Mouse (Mus musculus) ES-Bruce4 (cell line): ENCODE measurements around the gene Drd2.

Source experiments
- CTCF ChIP-seq: IDR thresholded peaks from one replicate; pipeline ENCODE4 v1.8.1; 2011; ENCODE audit warnings: low read depth, low read length
- EP300 ChIP-seq: IDR thresholded peaks from 2 replicates; pipeline ENCODE4 v1.6.1; 2011; ENCODE audit warnings: low read depth, low read length; ENCODE audit not compliant: insufficient read depth
- POLR2A ChIP-seq: IDR thresholded peaks from one replicate; pipeline ENCODE4 v1.8.1; 2011; ENCODE audit warnings: low read length; ENCODE audit not compliant: insufficient read depth

- TF ChIP-seq CTCF (no peak), EP300 (no peak), POLR2A (no peak)
Measured at GRCm38 (mm10) chr9:49341044-49341365, 578 bp downstream of the Drd2 start.
